Mouse (Mus musculus): ENCODE measurements around the gene Ptprf.

- TF ChIP-seq POLR2AphosphoS5 (IDR thresholded peaks at IDR 0.05; ENCODE audit: insufficient replicate concordance, low read depth, low read length), result no peak
- TF ChIP-seq CTCF (IDR thresholded peaks at IDR 0.05; ENCODE audit: low read depth, low read length), result no peak
- no peak for TF ChIP-seq GATA1 (IDR thresholded peaks at IDR 0.05; ENCODE audit: borderline replicate concordance, low read length)
- no peak for TF ChIP-seq TAL1 (conservative IDR thresholded peaks at IDR 0.05; ENCODE audit: low read depth, low read length)
- no peak for TF ChIP-seq GATA2 (IDR thresholded peaks at IDR 0.05; ENCODE audit: borderline replicate concordance, low read depth, low read length)
These were observed 28.6 kb upstream of the Ptprf start for GRCm38 (mm10) chr4:118319706-118320344.

Data from G1E (cell line).